Mouse (Mus musculus) midbrain, embryonic 10.5 days (tissue): ENCODE measurements around the gene Orc2. TPM values are rescaled to one million over a fixed set of nuclear protein-coding genes. Genes with fewer than 3 reads are reported as not detected.

Experiments used
- DNase-seq: peaks from one replicate; pipeline ENCODE4 v3.0.0-alpha.2; 2017; ENCODE audit warnings: low spot score
- H3K27ac ChIP-seq: fragments of 300-500 bp; sonication (generic); replicated peaks from 2 replicates; pipeline ENCODE4 v1.5.1; 2016; ENCODE audit warnings: mild to moderate bottlenecking
- H3K27me3 ChIP-seq: fragments of 300-500 bp; sonication (generic); 2 replicates; pipeline ENCODE4 v1.6.1; 2016; ENCODE audit warnings: low read depth, mild to moderate bottlenecking; ENCODE audit not compliant: poor library complexity, severe bottlenecking
- H3K36me3 ChIP-seq: fragments of 300-500 bp; sonication (generic); 2 replicates; pipeline ENCODE4 v1.6.1; 2016; ENCODE audit warnings: mild to moderate bottlenecking, moderate library complexity
- H3K4me1 ChIP-seq: fragments of 300-500 bp; sonication (generic); 2 replicates; pipeline ENCODE4 v1.6.1; 2016
- H3K4me3 ChIP-seq: fragments of 300-500 bp; sonication (generic); 2 replicates; pipeline ENCODE4 v1.5.1; 2016; ENCODE audit warnings: mild to moderate bottlenecking, moderate library complexity
- H3K9me3 ChIP-seq: fragments of 300-500 bp; sonication (generic); replicated peaks from 2 replicates; pipeline ENCODE4 v1.6.1; 2016; ENCODE audit warnings: mild to moderate bottlenecking
- WGBS: fragments of 180-500 bp; shearing (Covaris S2); methylation state at CpG from one replicate; pipeline ENCODE4 v1.1.7; 2016; 5-methylcytosine and 5-hydroxymethylcytosine counted together
- polyA plus RNA-seq: library from polyadenylated mRNA; unstranded; fragments of >200 nt; fragmentation: Nextera tagmentation; extraction: Ambion mirVana; gene quantifications from 2 replicates; pipeline ENCODE4 v1.2.1, GENCODE M21; 2016

Orc2 gene
- polyA plus RNA-seq, 1 experiment from 2014 or later, result 50.9 TPM

GRCm38 (mm10) chr1:58420032-58420431, 84.9 kb downstream of the Orc2 start:
- H3K4me3 ChIP-seq, result no peak overlapping the region
- H3K4me1 ChIP-seq, result peaks cover 21% of the 10 kb centered on the region
- no peaks in the 10 kb centered on the region for H3K27me3 ChIP-seq
- no peak for DNase-seq
- peaks cover 71% of the 10 kb centered on the region for H3K36me3 ChIP-seq
- no peak overlapping the region for H3K27ac ChIP-seq
- H3K9me3 ChIP-seq, result no peaks in the 10 kb centered on the region
- 91% methylated on average over 10 of the region's 10 CpGs for WGBS

GRCm38 (mm10) chr1:58416048-58416447, 88.9 kb downstream of the Orc2 start:
- 93% methylated on average over 2 of the region's 2 CpGs for WGBS
- Histone ChIP-seq H3K27ac (no peak overlapping the region), H3K4me3 (no peak overlapping the region), H3K4me1 (peaks cover 2% of the 10 kb centered on the region), H3K36me3 (peaks cover 99% of the 10 kb centered on the region), H3K9me3 (no peaks in the 10 kb centered on the region), H3K27me3 (no peaks in the 10 kb centered on the region)
- DNase-seq, result no peak

GRCm38 (mm10) chr1:58415442-58415841, 89.5 kb downstream of the Orc2 start:
- H3K27me3 ChIP-seq, result no peaks in the 10 kb centered on the region
- H3K4me3 ChIP-seq, result no peak overlapping the region
- 47% methylated on average over 1 of the region's 1 CpGs for WGBS
- H3K27ac ChIP-seq, result no peak overlapping the region
- no peak for DNase-seq
- H3K36me3 ChIP-seq, result peaks cover 99% of the 10 kb centered on the region
- no peaks in the 10 kb centered on the region for H3K4me1 ChIP-seq
- H3K9me3 ChIP-seq, result no peaks in the 10 kb centered on the region

Other genes with a start within 250 kb of the Orc2 start
- gene Aox2, start 226.8 kb downstream of the Orc2 start, polyA plus RNA-seq, result not detected in 2 replicates
- 454 and 464 TPM in 2 replicates for gene Bzw1, start 112.2 kb downstream of the Orc2 start, polyA plus RNA-seq
- 123 and 145 TPM in 2 replicates for gene Clk1, start 81.0 kb downstream of the Orc2 start, polyA plus RNA-seq
- 70.8 and 76.7 TPM in 2 replicates for gene Nif3l1, start 60.0 kb downstream of the Orc2 start, polyA plus RNA-seq
- 57.4 and 62.5 TPM in 2 replicates for gene Ppil3, start 59.6 kb downstream of the Orc2 start, polyA plus RNA-seq
- 5.2 and 7.7 TPM in 2 replicates for gene Fam126b, start 81.2 kb upstream of the Orc2 start, polyA plus RNA-seq
- 144 and 148 TPM in 2 replicates for gene Ndufb3, start 81.3 kb upstream of the Orc2 start, polyA plus RNA-seq
- gene Als2cr12, start 190.9 kb upstream of the Orc2 start, polyA plus RNA-seq, result not detected in 2 replicates
- gene Cflar, start 206.4 kb upstream of the Orc2 start, polyA plus RNA-seq, result 24.5 and 28.7 TPM in 2 replicates